Mouse (Mus musculus) layer of hippocampus, adult 11-12 months (tissue): ENCODE measurements at regions not wholly inside any gene's neighbourhood (a gene's known extent, or its start where the extent isn't known, plus 50 kb on each side); places are given as distances from the start of the nearest gene placed in this dataset.

Experiments
- DNase-seq: peaks from one replicate; pipeline ENCODE4 v3.0.0; 2022; ENCODE audit warnings: low spot score

DNA sequence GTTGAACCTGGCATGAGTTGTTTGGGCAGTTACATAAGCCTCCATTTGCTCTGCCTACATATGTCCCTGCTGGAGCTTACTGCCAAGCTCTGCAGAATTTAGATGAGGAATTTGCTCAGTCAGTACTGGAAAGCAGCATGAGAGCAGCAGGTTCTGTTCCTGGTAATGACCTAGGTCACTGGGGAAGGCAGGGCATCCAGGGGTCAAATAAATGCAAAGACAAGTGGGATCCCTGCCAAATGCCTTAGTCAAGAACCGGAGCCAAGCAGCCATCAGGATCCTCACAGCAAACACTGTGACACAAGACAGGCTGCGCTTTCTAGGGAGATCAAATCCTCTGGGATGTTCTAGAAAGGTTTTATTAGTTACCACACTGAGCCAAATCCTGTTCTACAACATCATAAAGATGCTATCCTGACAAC is 444.2 kb downstream of the Basp1 start:
- peak; percentile 57 for DNase-seq

GRCm38 (mm10) chr15:24968636-24969317 is 444.8 kb downstream of the Basp1 start:
- DNase-seq: no peak

DNA sequence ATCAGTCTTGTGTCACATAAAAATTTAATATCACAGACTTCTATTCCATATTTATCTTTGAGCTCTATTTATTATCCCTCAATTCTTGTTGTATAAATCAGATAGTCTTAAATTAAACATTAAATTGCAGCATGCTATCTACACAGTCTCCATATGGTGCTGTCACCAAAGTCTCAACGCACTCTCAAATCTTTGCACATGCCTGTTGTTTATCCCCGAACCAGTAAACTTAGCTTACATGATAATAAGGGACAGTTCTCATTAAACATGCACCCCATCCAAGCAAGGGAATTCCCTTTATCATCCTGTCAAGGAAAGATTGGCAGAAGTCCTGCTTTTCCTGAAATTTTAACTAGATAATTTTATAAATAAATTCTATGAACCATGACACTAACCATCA is 483.8 kb downstream of the Basp1 start:
- no peak for DNase-seq

GRCm38 (mm10) chr15:24911866-24912265 is 501.7 kb downstream of the Basp1 start:
- DNase-seq: no peak

DNA sequence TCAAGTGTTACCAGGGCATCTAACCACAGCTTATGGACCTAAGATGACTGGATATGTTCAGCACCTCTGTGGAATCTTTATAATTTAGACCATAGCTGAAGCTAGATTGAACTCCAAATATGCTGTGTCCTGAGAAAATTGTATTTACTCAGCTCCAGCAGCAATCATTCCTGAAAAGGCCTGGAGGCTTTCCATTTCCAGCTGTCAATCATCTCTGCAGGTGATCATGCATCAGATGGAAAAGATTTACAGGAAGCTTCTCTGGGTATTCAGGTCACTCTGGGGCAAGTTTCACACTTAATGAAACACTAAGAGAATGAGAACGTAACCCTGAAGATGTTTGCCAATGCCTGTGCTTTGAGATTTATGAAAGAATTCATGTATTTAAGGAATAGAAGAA is 502.1 kb downstream of the Basp1 start:
- no peak for DNase-seq

DNA sequence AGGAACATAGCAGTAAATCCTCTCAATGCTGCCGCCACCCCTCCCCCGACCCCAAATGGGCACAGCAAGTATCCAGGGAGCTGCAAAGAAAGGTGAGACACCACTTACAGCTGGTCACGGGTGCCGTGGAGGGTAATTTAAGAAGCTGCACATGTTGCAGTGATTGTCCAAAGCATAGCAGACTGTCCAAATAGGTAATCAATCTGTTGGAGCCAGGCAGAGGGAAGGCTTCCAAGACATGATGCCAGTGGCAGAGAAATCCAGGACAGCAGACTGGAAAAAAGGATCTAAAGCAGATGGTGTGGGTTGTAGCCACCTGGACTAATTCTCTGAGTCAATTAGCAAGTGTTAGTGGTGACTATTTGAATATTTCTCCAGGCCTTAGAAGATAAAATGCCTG is 506.6 kb downstream of the Basp1 start:
- DNase-seq: peak; percentile 45

- no peak for DNase-seq
Measured at GRCm38 (mm10) chr15:24878846-24879245, 534.7 kb downstream of the Basp1 start.

DNA sequence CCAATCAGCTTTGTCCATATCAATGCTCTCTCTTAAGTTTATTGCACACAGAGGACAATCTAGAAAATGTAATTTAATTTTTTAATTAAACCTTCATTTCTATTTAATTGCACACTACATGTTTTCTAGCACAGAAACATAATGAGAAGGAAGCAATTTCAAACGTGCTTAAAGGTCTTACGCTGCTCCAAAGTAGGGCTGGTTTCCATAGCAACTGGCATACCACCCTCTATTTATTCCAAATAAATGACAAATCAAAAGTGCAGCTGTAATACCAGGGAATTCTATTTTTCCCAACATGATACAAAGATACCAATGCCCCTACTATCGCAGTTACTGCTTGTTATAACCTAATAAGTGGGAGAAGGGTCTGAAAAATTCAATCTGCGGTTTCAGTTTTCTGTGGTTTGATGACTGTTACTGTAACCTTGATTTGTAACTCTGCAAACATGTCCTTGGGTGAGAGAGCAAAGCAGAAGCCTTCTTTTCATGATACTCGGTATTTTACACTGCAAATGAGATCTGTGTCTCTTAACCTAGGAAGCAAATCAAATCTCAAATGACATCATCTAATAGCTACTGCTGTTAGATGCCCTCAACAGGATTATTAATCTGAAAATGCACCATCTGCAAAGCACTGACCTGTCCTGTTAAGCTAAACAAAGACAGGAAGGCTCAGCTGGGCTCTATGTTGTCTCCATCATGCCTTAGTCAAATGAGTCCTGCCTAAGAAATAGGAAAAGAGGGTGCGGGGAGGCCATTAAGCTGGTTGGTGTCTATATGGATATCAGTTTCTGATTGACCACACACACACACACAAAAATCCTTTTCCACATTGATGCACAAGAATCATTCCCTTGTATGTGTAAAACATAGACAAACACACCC is 535.6 kb downstream of the Basp1 start:
- DNase-seq: peak; percentile 5

- DNase-seq: peak; percentile 15
Measured at GRCm38 (mm10) chr15:24876157-24876731, 537.3 kb downstream of the Basp1 start.

- no peak for DNase-seq
Measured at GRCm38 (mm10) chr15:24840271-24840670, 573.3 kb downstream of the Basp1 start.

GRCm38 (mm10) chr15:24838390-24838789 is 575.2 kb downstream of the Basp1 start:
- no peak for DNase-seq

GRCm38 (mm10) chr15:24827881-24828280 is 585.7 kb downstream of the Basp1 start:
- no peak for DNase-seq

- no peak for DNase-seq
Measured at GRCm38 (mm10) chr15:24827259-24827658, 586.3 kb downstream of the Basp1 start.

- no peak for DNase-seq
Measured at GRCm38 (mm10) chr15:24796836-24797235, 616.7 kb downstream of the Basp1 start.

DNA sequence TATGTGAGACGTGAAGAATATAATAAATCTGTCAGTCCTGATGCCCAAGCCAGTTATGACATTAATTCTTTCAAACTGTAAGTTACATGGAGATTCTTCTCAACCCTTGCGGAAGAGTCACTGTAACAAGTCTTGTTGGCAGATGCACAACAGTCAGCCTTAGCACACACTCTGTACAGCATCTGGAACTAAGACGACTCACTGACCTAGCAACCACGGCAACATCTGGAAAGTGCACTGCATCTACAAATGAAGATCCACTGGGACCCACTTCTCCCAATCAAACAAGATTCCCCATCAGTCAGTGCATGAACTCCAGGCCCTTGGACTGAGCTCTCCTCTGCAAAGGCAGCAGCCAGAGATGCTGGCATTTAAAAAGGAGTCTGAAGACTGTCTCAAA is 620.2 kb downstream of the Basp1 start:
- DNase-seq: no peak

DNA sequence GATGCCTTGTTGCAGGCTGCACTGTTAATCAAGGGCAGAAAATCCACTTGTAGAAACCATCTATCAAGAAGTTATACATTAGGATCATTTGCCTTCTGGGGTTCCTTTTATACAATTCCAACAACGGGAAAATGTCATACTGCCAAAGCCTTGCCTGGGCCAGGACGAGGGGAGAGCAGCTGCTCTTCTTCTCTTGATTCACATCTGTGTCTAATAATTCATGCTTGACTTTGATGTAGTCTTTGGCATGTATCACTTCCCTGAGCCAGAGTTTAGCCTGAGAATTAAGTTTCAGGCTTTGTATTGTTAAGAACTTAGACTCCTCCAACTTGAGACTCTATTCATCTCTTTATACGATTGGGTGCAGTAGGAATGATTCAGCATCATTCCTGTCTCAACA is 627.2 kb downstream of the Basp1 start:
- DNase-seq: no peak

DNA sequence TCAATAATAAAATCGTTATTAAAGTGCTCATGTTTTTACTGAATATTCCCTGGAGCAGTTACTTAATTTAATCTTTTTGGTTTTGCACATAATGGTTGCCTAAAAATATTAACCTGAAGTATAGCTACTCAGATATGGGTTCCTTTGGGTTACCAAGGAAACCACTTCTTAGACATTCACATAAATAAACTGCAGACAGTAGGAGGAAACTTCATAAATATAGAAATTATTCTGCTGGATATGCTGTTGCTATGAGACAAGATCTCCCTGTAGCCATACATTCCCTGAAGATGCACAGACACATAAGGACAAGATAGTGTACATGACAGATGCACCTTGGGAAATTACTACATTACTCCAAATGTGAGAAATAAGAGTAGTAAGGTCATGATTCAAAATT is 635.3 kb downstream of the Basp1 start:
- DNase-seq: no peak

DNA sequence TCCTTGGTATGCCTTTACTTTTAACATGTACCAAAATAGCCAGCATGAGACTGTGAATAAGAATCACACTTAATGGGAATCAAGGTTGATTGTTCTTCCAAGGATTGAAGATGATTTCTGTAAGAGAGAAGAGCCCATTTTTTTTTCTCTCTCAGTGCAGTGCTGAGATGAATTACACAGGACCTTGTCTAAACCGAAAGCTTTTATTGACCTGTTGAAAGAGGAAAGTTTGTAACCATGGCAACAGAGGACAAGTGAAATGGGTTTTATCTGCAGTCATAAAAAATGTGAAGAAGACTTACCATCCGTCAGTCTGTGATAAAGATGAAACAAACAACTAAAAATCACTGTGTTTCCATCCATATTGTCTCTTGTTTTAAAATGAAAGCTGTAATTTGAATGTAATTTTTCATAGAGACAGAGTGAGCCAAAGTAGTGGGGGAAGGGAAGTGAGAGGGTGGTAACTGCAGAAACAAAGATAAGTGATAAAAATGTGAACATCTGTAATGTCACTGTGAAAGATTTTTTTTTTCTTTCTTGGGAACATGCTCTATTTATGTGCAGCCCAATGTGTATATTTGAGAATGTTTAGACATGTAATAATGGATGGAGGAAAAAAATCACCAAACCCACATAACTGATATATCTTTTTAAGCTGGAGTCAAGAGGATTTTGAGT is 661.9 kb downstream of the Basp1 start:
- no peak for DNase-seq

- DNase-seq: no peak
Measured at GRCm38 (mm10) chr15:24743240-24743639, 670.3 kb downstream of the Basp1 start.

- no peak for DNase-seq
Measured at GRCm38 (mm10) chr15:24725170-24725569, 688.4 kb downstream of the Basp1 start.

DNA sequence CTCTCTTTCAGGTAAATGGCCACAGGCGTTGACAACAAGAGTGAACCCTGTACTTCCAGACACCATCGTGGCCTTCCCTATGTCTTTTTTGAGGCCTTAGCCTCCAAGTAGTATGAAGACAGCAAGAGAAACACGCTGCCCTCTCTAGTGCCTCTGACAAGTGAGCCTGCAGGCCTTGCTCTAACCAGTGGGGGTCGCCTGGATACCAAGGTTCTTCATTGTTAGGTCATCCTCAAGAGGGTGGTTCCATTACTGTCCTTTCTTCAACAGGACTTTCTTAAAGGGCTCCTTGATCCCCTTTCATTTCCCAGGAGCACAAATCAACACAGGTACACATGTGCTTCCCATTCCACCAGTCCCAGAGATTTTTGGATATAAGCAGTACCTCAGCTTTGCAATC is 688.9 kb downstream of the Basp1 start:
- peak; percentile 58 for DNase-seq

- DNase-seq: peak; percentile 69
Measured at GRCm38 (mm10) chr15:24720346-24720745, 693.2 kb downstream of the Basp1 start.
